ENCODE assay signal across 12 mouse cellular contexts in the genomic region with DNA sequence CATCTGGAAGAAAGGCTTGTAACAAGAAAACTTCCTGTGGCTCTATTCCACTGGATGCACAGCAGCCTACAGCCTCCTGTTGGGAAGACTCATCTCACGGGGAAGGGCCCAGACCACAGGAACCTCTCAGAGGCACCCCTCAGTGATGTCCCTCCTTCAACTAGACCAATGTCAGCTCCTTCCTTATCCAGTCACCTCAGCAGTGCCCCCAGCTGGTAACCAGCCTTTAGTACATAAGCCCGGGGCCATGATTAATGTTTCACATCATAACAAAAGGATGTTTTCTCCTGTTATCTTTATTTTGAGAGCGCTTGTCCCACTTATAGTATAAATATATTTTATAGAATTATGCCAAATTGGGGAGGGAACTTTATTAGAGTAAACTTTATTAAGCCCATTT.
A peak's percentile ranks its signal among the peaks of the same experiment; 100 is the strongest.
DNase-seq lines count a peak whose midpoint lies in the region; ATAC-seq and TF ChIP-seq lines count a peak whose summit lies in the region.
"Had no signal": no experiment of that assay in that cellular context is flagged by ENCODE, and none has a peak within 500 bp of the region (broad histone marks: within the 10 kb centered on the region; RNA-seq: fewer than 3 reads in every experiment).

No protein-coding gene starts in this region.

- in situ Hi-C loops in Patski (cut with MboI; ENCODE audit: low pct_unique_long_range_greater_than_20kb): no loop called here

- no peak for TF ChIP-seq POLR2A in cerebellum, adult 2 months (IDR thresholded peaks at IDR 0.05; ENCODE audit: borderline replicate concordance, insufficient read depth, low read length)
- no peak for TF ChIP-seq POLR2A in lung, adult 2 months (IDR thresholded peaks at IDR 0.05; ENCODE audit: borderline replicate concordance, extremely low read depth, low read depth, low read length)

- DNase-seq in cerebellum, adult 2 months: no peak
- no peak for DNase-seq in cerebellum, postnatal 4 days (ENCODE audit: low spot score in 2 of 2)
- DNase-seq in lung, adult 2 months: no peak
- no peak for DNase-seq in lung, postnatal 25 days (ENCODE audit: low spot score)
- no peak for DNase-seq in Patski (ENCODE audit: low read depth, low spot score)
- peak; percentile 30 for DNase-seq in naive thymus-derived CD4-positive, alpha-beta T cell, adult 2 months (ENCODE audit: low read depth)
- DNase-seq in testis, postnatal 14 days (ENCODE audit: low spot score): no peak
- no peak for DNase-seq in heart, adult 18-20 months

- no peak overlapping the region for H3K4me3 ChIP-seq in cerebellum, adult 2 months (replicated peaks; ENCODE audit: insufficient read depth, low read depth, low read length)
- no peak overlapping the region for H3K4me3 ChIP-seq in lung, adult 2 months (replicated peaks; ENCODE audit: extremely low read depth, low read depth, low read length)
- H3K4me3 ChIP-seq: hindbrain, embryonic 12.5 days; kidney, embryonic 15.5 days; lung, embryonic 15.5 days had no signal

- H3K27ac ChIP-seq in cerebellum, adult 2 months (ENCODE audit: insufficient read depth, low read length): no peak overlapping the region
- H3K27ac ChIP-seq: hindbrain, embryonic 12.5 days; kidney, embryonic 15.5 days; lung, embryonic 15.5 days had no signal

- POLR2A ChIA-PET in Patski (lab: Charles Lee): no interaction called here

- no peaks in the 10 kb centered on the region for H3K27me3 ChIP-seq in cerebellum, adult 2 months (ENCODE audit: control insufficient read depth, insufficient read depth, low read length)
- no peaks in the 10 kb centered on the region for H3K27me3 ChIP-seq in Patski
- H3K27me3 ChIP-seq: hindbrain, embryonic 12.5 days; kidney, embryonic 15.5 days; lung, embryonic 15.5 days had no signal

- TF ChIP-seq CTCF in cerebellum, adult 2 months (IDR thresholded peaks at IDR 0.05; ENCODE audit: borderline replicate concordance, insufficient read depth, low read depth, low read length): peak; percentile 7; the same call in 1 of the 2 replicates
- TF ChIP-seq CTCF in lung, adult 2 months (IDR thresholded peaks at IDR 0.05; ENCODE audit: insufficient read depth, low read length): peak; percentile 11; the same call in 1 of the 2 replicates
- TF ChIP-seq CTCF in Patski (IDR thresholded peaks at IDR 0.05): peak; percentile 52

- no peak for ATAC-seq in Patski
- ATAC-seq: midbrain, embryonic 16.5 days had no signal

- CTCF ChIA-PET in Patski (lab: Charles Lee): no interaction called here

- 90% methylated on average over 3 of the region's 3 CpGs for WGBS in cerebellum, adult 2 months
- 81% methylated on average over 3 of the region's 3 CpGs for WGBS in lung, adult 2 months

- H3K4me1 ChIP-seq in cerebellum, adult 2 months (ENCODE audit: control insufficient read depth, insufficient read depth, low read length): no peaks in the 10 kb centered on the region
- H3K4me1 ChIP-seq in lung, adult 2 months (ENCODE audit: control insufficient read depth, insufficient read depth, low read length): peaks cover 15% of the 10 kb centered on the region
